Mouse (Mus musculus) adrenal gland, postnatal 4 days (tissue): ENCODE measurements around the gene Sds. TPM values are rescaled to one million over a fixed set of nuclear protein-coding genes. Genes with fewer than 3 reads are reported as not detected.

Source experiments
- DNase-seq, 2 experiments: peaks; one replicate each; pipeline ENCODE4 v3.0.0; 2021 to 2022; ENCODE audit warnings: low spot score in 2 of 2, mixed read lengths in 2 of 2
- long read RNA-seq, 2 experiments: library from polyadenylated mRNA; stranded (forward); transcript quantifications; one replicate each; pipeline ENCODE4 v2.0.0; 2021
- total RNA-seq, 2 experiments: library from RNA; stranded (reverse); gene quantifications; 2 replicates each; pipeline ENCODE4 v1.2.3; 2021

The Sds gene
- 1 to 10 TPM in 1 of 2 experiments, not detected in 1; 1.8 TPM for total RNA-seq
- long read RNA-seq, experiment 1, partial matches to known transcripts, result 0 of 3 reads
- long read RNA-seq, experiment 1, other reads (novel, unspliced or antisense), result 0 of 3 reads
- long read RNA-seq, experiment 2, result 0 reads

DNA sequence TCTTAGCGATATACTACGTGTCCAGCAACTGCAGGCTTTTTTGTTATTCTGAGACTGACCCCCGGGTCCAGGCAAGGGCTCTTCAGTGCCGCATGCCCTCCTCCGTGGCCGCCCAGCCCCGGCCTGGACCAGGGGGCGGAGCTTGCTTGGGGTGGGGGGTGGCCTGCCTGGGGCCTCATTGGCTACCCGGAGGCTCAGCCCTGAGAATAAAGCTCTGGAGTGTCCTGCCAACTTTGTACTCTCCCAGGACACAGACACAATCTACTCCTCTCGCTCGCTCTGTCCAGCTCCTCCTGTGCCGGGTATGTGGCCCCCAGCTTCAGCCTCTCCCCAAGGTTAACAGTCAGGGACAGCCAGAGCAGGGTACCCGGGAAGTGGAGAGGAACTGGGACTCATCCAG, at the start of gene Sds:
Gene Sds, plus strand, starts transcription at position 231 of the 400 bp plus-strand sequence.
- DNase-seq, result no peak

DNA sequence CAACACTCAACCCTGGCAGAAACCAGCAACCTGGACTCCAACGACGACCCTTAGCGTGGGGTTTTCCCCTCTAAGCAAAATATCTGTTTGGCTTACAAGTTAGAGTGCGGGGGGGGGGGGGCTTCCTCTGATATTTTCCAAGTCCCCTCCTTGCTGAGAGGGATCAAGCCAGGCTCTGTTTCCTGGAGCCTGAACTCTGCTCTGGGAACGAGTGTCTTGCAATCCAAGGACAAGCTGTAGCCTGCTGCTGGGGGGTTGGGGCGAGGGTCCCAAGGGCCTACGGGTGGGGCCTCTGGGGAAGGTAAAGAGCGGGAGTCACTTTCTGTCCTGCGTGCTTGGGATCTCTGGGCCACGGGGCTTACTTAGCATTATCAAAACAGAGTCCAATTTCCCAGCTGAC, 49.8 kb upstream of the Sds start:
- DNase-seq, result no peak

DNA sequence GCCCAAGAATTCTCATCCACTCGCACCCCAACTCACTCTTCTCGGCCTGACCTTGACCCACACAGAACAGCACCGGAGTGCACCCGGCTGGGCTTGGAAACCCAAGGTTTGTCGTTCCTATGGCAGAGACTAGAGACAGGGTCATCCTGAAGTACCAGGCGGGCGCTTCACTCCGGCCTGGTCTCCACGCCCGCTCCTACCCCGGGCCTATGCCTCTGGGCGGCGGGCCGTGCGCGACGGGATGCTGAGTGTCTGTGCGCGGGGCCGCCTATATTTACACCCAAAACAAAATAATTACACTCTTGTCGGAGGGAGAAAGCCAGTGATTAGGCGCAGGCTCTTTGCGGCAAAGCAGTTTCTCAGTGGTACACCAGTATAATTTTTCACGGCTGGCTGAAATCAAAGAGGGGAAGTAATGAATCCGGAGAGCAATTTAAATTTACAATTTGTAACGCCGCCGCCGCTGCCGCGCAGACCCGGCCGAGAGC, 48.8 kb upstream of the Sds start:
- no peak for DNase-seq

DNA sequence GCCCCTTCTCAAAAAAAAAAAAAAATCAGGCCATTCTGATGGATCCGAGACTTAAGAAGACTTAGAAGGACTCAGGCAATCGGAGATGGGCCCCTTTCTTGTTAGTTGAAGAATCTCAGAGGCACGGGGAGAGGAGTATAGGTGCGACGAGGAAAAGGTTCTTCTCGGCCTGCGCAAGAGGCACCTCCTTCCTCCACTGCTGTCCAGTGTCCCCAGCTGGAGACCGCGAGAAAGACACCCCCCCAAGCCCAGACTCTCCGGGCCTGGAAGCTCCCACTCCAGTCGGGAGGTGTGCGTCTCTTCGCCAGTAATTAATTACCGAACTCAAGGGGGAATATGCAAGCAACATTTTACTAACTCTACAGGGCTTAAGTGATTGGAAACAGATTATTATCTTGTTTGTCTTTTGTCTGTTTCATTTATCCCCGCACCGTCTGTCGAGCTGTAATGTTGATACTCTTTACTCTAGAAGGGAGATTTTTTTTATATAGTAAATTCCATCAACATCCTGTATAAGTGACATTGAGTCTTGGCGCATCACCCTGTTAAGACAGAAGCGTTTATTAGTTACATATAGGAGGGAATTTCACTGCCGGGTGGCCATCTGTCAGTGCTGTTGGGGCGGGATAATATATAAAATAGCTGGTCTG, 48.0 kb upstream of the Sds start:
- no peak for DNase-seq

DNA sequence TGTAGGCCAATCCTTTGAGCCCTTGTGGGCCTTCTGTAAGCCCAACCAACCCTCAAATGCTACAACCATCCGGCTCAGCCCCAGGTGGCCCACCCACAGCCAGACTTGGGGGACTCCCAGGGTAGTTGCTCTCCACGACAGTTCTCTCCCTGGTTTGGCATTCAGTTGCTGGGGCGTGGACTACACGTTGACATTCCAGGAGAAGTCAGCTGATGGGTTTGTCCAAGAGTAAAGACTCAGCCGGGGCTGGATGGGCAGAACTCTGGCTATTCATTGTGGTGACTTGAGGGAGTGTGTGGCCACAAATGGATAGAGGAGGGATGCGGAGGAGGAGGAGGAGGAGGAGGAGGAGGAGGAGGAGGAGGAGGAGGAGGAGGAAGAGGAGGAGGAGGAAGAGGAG, 47.3 kb upstream of the Sds start:
- DNase-seq, result no peak

DNA sequence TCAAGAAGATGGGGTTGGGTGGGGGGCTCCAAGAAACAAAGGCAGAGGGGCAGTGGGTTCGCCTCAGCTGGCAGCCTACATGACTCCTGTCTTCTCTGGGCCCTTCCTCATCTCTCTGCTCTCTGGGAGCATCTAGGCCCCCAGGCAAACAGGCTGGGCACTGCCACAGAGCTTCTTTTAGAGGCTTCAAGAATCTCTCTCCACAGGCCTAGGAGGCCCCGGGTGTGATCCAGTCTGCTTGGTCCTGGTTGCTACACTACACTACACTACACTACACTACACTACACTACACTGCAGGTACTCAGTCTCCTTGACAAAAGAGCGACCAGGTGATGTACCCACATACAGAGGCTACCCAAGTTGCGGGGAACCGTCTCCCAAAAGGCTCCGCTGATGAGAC, 46.6 kb upstream of the Sds start:
- no peak for DNase-seq

DNA sequence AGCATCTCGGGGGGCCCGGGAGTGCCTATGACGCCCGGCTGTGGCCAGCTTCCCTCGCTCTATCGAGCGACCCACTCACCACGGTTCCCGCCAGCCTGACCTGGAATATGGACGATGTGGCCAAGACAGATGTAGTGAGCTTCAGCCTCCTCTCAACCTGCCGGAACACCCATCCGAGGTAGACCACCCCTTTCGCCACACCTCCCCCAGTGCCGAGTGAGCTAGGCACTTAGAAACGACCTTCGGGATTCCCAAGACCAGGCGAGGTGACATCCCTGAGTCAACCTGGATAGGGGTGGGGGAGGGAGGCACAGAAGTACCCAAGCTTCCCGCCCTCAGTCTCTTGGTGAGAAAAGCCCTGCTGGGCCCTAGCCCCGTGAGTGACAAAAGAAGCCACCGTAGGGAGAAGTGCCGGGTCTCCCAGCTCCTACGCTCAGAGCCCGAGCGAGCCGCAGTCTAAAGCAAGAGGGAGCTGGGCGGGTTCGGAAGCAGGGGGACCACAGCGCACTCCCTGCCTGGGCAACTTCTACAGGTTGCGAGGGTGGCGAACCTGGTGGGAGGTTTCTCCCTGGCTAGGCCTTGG, 45.2 kb upstream of the Sds start:
- no peak for DNase-seq

DNA sequence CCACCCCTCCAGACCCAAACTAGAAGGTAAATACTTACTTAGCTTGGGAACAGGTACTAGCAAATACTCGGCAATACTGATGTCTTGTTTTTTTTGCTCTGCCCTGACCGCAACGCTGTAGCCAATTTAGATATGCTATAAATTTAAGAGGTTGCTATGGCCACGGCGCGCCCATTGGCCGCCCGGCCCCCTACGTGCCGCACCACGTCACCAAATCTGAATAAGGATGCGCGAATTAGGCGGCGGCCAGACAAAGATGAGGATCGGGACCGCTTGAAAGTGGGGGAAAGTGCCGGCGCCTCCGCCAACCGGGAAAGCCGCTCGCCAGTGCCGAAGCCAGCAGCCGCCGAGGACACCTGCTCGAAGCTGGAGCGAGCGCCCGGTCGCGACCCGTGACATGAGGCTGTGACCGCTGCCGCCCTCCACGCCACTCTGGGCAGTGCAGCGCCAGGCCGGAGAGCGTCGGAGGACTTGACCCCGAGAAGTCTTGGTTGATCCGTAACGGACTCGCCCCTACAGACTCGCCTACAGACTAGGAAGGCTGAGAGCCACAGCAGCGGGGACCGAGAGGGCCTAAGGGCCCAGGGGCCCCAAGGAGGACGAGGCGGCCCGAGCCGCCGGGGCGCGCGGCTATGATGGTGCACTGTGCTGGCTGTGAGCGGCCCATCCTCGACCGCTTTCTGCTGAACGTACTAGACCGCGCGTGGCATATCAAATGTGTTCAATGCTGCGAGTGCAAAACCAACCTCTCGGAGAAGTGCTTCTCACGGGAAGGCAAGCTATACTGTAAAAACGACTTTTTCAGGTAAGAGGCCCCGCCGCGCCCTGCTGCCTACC, 44.5 kb upstream of the Sds start, which contains the start of gene Lhx5:
Gene Lhx5, plus strand, starts transcription at position 51 of the 837 bp plus-strand sequence.
- DNase-seq, result no peak

DNA sequence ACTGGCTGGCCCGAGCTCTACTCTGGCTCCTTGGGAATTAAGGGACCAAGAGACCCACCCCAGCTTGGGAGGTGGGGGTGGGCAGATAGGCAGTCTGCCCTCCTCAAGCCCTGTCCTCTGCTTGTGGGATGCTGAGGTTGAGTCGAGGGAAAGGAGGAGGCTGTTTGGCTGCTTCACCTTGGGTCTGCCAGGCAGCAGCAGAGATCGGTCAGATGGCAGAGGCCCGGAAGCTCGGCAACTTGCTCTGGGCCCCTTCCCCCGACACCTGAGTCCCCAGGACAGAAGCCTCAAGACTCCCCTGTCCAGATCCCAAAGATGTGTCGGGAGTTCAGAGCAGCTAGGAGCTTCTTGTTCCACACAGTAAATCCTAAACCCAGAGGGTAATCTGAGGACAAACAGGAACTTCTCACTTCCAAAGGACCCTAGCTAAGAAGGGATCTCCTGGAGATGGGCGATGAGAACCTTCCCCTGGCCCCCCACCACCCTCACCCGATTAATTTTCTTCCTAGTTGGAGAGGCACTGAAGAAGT, 43.8 kb upstream of the Sds start:
- no peak for DNase-seq

DNA sequence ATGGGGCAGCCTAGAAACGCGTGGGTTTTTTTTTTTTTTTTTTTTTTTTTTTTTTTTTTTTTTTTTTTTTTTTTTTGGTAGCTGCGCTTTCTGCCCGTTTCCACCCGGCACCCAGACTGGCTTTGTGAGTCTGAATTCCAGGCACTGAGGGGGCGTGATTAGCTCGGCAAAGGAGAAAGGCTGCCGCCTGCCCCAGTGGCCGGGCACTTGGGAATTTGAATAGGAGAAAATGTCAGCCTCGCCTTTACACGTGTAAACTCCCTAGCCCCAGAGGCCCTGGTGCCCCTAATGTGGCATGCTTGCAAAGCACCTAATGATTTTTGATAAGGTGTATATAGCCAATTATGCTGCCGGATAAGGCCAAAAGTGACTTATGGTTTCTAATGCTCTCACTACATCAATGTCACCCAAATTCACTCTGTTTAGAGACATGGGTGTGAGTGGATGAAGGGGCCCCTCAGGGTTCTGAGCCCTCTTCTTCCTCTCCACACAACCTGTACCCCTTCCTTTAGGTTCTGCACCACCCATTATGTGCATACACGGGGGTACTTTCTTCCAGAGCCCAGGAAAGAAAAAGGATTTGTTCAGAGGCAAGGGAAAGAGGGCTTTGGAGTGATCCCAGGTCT, 43.1 kb upstream of the Sds start:
- DNase-seq, result no peak

DNA sequence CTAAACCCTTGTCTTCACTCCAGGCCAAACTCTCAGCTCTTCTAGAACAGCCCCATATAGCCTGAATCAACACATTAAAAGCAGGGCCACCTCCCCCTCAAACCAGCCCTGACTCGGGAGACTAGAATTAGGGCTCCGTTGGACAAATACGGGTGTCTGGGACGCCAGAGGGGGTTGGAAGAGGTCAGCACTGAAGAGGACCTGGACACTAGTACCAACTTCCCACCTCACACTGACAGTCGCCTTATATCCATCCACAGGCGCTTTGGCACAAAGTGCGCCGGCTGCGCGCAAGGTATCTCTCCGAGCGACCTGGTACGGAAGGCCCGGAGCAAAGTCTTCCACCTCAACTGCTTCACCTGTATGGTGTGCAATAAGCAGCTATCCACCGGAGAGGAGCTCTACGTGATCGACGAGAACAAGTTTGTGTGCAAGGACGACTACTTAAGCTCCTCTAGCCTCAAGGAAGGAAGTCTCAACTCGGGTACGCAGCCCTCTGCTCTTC, 42.0 kb upstream of the Sds start:
- no peak for DNase-seq

DNA sequence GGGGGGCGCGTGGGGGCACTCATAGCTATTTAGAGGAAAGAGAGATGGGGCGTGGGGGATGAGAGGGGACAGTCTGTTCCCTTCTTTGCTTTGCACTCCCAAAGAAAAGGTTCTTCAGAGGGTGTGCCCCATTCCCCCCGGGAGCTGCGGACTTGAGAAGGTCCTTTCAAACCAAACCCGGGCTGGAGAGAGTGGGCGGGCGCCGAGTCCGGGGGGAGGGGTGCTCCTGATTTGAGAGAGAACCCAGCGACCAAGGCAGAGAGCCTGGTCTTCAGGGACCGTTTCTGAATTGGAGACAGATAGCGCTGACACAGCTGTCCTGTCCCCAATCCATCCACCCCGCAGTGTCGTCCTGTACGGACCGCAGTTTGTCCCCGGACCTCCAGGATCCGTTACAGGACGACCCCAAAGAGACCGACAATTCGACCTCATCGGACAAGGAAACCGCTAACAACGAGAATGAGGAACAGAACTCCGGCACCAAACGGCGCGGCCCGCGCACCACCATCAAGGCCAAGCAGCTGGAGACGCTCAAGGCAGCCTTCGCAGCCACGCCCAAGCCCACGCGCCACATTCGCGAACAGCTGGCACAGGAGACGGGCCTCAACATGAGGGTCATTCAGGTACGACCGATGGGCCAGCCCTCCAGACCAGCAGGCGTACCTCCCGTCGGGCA, 41.2 kb upstream of the Sds start:
- DNase-seq, result no peak

DNA sequence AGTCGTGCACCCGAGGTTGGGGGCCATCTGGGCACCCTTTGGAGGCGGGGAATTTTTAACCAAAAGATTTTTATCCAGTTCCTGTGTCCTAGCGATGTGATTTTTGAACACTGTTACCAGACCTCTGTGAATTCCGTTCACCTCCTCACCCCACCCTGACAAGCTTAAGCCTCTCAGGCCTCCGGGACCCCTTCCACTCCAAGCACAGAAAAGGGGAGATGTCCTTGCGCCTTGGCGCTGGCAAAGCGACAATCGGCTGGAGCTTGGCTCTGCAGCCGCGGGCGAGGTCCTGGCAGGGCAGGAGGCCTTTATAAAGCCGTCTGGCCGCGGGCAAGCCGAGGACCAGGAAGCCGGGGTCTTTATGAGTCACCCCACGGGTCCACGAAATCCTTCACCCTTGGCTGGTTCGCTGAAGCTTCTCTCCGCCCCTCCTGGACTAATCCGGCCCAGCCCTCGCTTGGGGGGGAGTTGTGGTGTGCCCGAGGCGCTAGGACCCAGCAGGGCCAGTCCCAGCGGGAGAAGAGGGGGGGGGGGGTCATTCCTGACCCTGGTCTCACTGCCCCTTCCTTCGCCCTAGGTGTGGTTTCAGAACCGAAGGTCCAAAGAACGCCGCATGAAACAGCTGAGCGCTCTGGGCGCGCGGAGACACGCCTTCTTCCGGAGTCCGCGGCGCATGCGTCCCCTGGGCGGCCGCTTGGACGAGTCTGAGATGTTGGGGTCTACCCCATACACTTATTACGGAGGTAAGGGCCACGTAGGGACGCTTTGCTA, 40.4 kb upstream of the Sds start:
- no peak for DNase-seq

DNA sequence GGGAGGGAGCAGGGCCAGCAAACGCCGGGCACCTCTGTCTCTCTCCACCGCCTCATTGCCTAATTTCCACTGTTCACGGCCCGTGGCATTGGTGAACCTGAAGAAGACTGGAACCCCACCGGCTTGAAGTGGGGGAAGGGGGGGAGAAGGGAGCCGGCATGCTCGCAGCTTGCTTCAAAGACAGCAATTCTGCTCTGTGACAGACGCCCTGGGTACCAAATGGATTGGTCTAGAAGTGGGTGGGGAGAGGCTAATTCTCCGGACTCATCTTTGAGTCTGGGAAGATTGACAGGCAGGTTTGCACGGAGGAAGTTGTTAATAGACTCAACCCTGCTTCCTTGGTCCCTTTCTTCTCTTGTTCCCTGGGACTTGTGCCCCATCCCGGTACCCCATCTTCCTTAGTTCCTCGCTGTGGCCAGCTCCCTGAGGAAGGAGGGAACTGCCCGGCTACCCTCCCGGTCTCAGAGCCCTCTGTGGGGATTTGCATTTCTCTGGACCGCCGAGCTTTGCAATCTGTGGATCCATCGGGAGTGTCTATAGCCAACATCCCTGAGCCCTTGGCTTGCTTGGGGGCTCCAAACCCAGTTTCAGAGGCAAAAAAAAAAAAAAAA, 39.3 kb upstream of the Sds start:
- DNase-seq, result no peak

DNA sequence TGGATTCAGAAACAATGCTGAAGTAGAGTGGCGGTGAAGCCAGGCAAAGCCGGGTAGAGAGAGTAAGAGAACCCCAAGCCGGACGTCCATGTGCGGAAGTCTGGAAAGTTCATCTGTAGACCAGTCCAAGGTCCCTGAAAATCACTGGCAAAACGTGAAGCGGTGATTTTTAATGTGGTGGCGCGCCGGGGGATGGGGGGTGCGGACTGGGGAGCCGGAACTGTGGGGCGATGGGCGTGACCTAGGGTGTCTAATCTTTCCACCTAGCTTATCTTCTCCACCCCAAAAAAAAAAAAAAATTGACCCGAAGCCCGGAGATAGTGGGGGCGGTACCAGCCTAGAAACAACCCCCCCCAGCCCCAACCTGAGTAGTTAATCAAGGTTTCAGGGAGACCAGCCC, 38.8 kb upstream of the Sds start:
- no peak for DNase-seq

DNA sequence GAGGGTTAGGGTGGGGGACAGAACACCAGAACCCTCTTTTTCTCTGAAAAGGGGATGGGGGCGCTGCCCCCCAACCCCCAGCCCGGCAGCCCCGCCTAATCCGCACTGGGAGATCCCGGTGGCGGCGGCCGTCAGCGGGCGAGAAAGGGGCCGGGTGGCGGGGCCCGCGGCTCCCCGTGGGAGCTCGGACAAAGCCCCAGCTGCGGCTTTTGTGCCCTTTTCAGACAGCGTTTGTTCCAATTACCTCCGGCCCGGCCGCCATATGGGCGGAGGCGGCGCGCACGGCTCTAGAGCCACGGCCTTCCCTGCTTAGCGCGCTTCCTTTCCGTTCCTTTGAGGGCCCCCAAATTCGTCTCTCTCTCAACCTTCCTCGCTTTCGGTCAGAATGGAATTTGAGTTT, 38.3 kb upstream of the Sds start:
- DNase-seq, result no peak

DNA sequence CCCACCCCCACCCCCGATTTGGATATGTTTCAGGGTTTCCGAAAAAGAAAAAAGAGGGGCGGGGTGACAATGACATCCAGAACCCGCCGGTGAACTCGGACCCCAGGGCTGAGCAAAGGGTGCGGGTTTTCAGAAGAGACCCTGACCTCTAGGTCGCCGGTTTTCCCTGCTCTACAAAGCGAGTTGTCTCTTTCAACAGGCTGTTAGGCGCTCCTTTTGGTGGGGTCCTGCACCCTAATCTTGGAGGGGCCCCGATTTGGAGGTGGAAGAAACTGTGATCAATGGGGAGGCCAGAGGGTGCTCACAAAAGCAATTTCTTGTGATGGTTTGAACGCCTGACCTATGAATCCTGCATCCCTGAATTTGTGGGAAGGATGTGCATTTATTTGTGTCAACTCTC, 37.9 kb upstream of the Sds start:
- DNase-seq, result no peak

DNA sequence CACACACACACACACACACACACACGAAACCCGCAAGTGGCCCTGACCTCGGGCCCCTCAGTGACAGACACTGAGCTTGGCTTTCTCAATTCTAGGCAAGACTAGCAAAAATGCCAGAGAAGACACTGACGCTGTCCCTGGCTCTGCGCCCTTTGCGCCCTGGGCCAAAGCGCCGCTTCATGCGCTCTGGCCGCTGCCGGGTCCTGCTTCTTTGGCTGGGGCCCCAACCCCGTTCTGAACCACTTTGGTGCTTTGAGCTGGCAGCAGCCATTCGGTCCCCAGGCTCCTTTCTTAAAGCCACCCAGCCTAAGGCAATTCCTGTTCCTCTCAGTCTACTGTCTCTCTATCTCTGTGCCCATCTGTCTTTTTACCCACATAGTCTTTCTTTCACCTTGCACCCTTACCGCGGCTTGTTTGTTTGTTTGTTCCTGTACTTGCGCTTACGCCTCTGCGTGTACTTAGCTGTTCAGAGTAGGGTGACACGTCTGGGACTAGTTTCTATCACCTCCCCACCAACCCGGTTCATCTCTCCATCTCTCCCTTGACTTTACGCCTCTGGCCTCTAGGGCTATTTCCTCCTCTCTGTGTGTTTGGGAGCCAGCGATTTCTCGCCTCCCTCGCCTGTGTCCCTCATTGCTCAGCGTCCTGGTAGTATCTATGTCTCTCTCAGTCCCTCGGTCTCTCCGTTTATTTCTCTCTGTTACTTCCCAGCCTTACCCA, 37.2 kb upstream of the Sds start:
- no peak for DNase-seq
